8 mouse cellular contexts compared by ENCODE assay signal in genomic region chr17:35864832-35865353, GRCm38 (mm10). TPM values are rescaled to one million over a fixed set of nuclear protein-coding genes. Genes with fewer than 3 reads are reported as not detected.
DNase-seq lines count a peak whose midpoint lies in the region; ATAC-seq and TF ChIP-seq lines count a peak whose summit lies in the region.

No protein-coding gene starts in this region.

- 23% methylated on average over 10 of the region's 10 CpGs for WGBS in lung, embryonic 14.5 days
- WGBS in forebrain, embryonic 11.5 days: 24% methylated on average over 10 of the region's 10 CpGs
- WGBS in limb, embryonic 13.5 days: 24% methylated on average over 10 of the region's 10 CpGs
- WGBS in neural tube, embryonic 15.5 days: 28% methylated on average over 10 of the region's 10 CpGs

- no peak for DNase-seq in lung, embryonic 14.5 days
- DNase-seq in lung, postnatal 10 days: no peak
- DNase-seq in forebrain, embryonic 11.5 days (ENCODE audit: low spot score): no peak
- DNase-seq in layer of hippocampus, postnatal 14 days (ENCODE audit: low spot score in 2 of 2): no peak
- no peak for DNase-seq in right cerebral cortex, adult 18-20 months

- H3K9ac ChIP-seq in lung, embryonic 14.5 days: peak overlapping the region; percentile 80
- peak overlapping the region; percentile 93 for H3K9ac ChIP-seq in forebrain, embryonic 11.5 days (ENCODE audit: low read length)
- H3K9ac ChIP-seq in limb, embryonic 13.5 days: peak overlapping the region; percentile 86
- peak overlapping the region; percentile 81 for H3K9ac ChIP-seq in neural tube, embryonic 15.5 days (replicated peaks)

- TF ChIP-seq CTCF in lung, embryonic 14.5 days (IDR thresholded peaks at IDR 0.05; ENCODE audit: low read depth): no peak

- H3K27me3 ChIP-seq in lung, embryonic 14.5 days (ENCODE audit: insufficient read depth, low read length): no peaks in the 10 kb centered on the region
- H3K27me3 ChIP-seq in forebrain, embryonic 11.5 days (ENCODE audit: control insufficient read depth, insufficient read depth, low read length): no peaks in the 10 kb centered on the region
- no peaks in the 10 kb centered on the region for H3K27me3 ChIP-seq in limb, embryonic 13.5 days
- no peaks in the 10 kb centered on the region for H3K27me3 ChIP-seq in neural tube, embryonic 15.5 days (replicated peaks)

- no peak for ATAC-seq in lung, embryonic 14.5 days (ENCODE audit: insufficient read depth)
- no peak for ATAC-seq in forebrain, embryonic 11.5 days (replicated peaks; ENCODE audit: low FRiP score)
- ATAC-seq in limb, embryonic 13.5 days (ENCODE audit: low FRiP score, low read depth): no peak
- no peak for ATAC-seq in neural tube, embryonic 15.5 days (ENCODE audit: low FRiP score)
- no peak for ATAC-seq in granulocyte monocyte progenitor cell, adult 5-6 weeks (replicated peaks; ENCODE audit: poor library complexity, severe bottlenecking)

- H3K27ac ChIP-seq in lung, embryonic 14.5 days (ENCODE audit: low read depth): peak overlapping the region; percentile 98
- peak overlapping the region; percentile 90 for H3K27ac ChIP-seq in forebrain, embryonic 11.5 days (ENCODE audit: low read depth, low read length)
- H3K27ac ChIP-seq in limb, embryonic 13.5 days: peak overlapping the region; percentile 95
- peak overlapping the region; percentile 95 for H3K27ac ChIP-seq in neural tube, embryonic 15.5 days (replicated peaks)

- H3K4me2 ChIP-seq in lung, embryonic 14.5 days: peak overlapping the region; percentile 98
- H3K4me2 ChIP-seq in forebrain, embryonic 11.5 days (ENCODE audit: low read depth, low read length, severe bottlenecking): peak overlapping the region; percentile 95
- peak overlapping the region; percentile 99 for H3K4me2 ChIP-seq in limb, embryonic 13.5 days (replicated peaks)
- peak overlapping the region; percentile 90 for H3K4me2 ChIP-seq in neural tube, embryonic 15.5 days

- H3K4me3 ChIP-seq in lung, embryonic 14.5 days (ENCODE audit: low read depth, low read length): peak overlapping the region; percentile 68
- H3K4me3 ChIP-seq in forebrain, embryonic 11.5 days (ENCODE audit: low read depth, low read length): peak overlapping the region; percentile 67
- H3K4me3 ChIP-seq in limb, embryonic 13.5 days: peak overlapping the region; percentile 63
- H3K4me3 ChIP-seq in neural tube, embryonic 15.5 days (replicated peaks): peak overlapping the region; percentile 66

- H3K36me3 ChIP-seq in lung, embryonic 14.5 days (ENCODE audit: insufficient read depth): peaks cover 8% of the 10 kb centered on the region; the same call in 1 of the 2 replicates
- H3K36me3 ChIP-seq in forebrain, embryonic 11.5 days (ENCODE audit: control insufficient read depth, insufficient read depth, low read length): no peaks in the 10 kb centered on the region; the same call in 1 of the 2 replicates
- peaks cover 5% of the 10 kb centered on the region; the same call in 1 of the 2 replicates for H3K36me3 ChIP-seq in limb, embryonic 13.5 days
- no peaks in the 10 kb centered on the region for H3K36me3 ChIP-seq in neural tube, embryonic 15.5 days

- no peaks in the 10 kb centered on the region for H3K9me3 ChIP-seq in lung, embryonic 14.5 days (ENCODE audit: low read depth, low read length)
- no peaks in the 10 kb centered on the region for H3K9me3 ChIP-seq in forebrain, embryonic 11.5 days (ENCODE audit: control insufficient read depth, low read length)
- no peaks in the 10 kb centered on the region for H3K9me3 ChIP-seq in limb, embryonic 13.5 days
- H3K9me3 ChIP-seq in neural tube, embryonic 15.5 days (replicated peaks): no peaks in the 10 kb centered on the region

- H3K4me1 ChIP-seq in lung, embryonic 14.5 days (ENCODE audit: insufficient read depth): peaks cover 13% of the 10 kb centered on the region; the same call in 1 of the 2 replicates
- peaks cover 27% of the 10 kb centered on the region for H3K4me1 ChIP-seq in forebrain, embryonic 11.5 days (replicated peaks; ENCODE audit: control insufficient read depth, insufficient read depth, low read length)
- H3K4me1 ChIP-seq in limb, embryonic 13.5 days: peaks cover 51% of the 10 kb centered on the region
- peaks cover 63% of the 10 kb centered on the region for H3K4me1 ChIP-seq in neural tube, embryonic 15.5 days

RNA-seq across cellular contexts. Expression of gene Ppp1r18, which starts 0.5 kb away (rescaled TPM):
- polyA plus RNA-seq in lung, embryonic 14.5 days (2014; fragmentation: Nextera tagmentation; extraction: Ambion mirVana): 24.0 and 24.7 TPM in 2 replicates
- 25.1 and 28.1 TPM in 2 replicates for polyA plus RNA-seq in forebrain, embryonic 11.5 days (2014; fragmentation: Nextera tagmentation; extraction: Ambion mirVana)
- 22.4 and 27.6 TPM in 2 replicates for polyA plus RNA-seq in limb, embryonic 13.5 days (2015; fragmentation: Nextera tagmentation; extraction: Ambion mirVana)
- 19.3 and 25.1 TPM in 2 replicates for polyA plus RNA-seq in neural tube, embryonic 15.5 days (2015; fragmentation: Nextera tagmentation; extraction: Ambion mirVana)
- total RNA-seq in layer of hippocampus, postnatal 14 days (2021): 10 to 100 TPM; 13.4 to 14.0 TPM
- 56.9 and 60.9 TPM in 2 replicates for total RNA-seq in granulocyte monocyte progenitor cell, adult 5-6 weeks (2014; fragmentation: Nextera tagmentation)
- total RNA-seq in granulocyte monocyte progenitor cell, adult 5-6 weeks (2017): 15.0 and 17.4 TPM in 2 replicates

RNA-seq across cellular contexts. Expression of gene Nrm, which starts 3.8 kb away (rescaled TPM):
- 69.2 and 72.0 TPM in 2 replicates for polyA plus RNA-seq in lung, embryonic 14.5 days (2014; fragmentation: Nextera tagmentation; extraction: Ambion mirVana)
- polyA plus RNA-seq in forebrain, embryonic 11.5 days (2014; fragmentation: Nextera tagmentation; extraction: Ambion mirVana): 65.7 and 68.8 TPM in 2 replicates
- polyA plus RNA-seq in limb, embryonic 13.5 days (2015; fragmentation: Nextera tagmentation; extraction: Ambion mirVana): 54.9 and 55.1 TPM in 2 replicates
- 17.6 and 26.7 TPM in 2 replicates for polyA plus RNA-seq in neural tube, embryonic 15.5 days (2015; fragmentation: Nextera tagmentation; extraction: Ambion mirVana)
- 1 to 10 TPM; 3.9 to 4.7 TPM for total RNA-seq in layer of hippocampus, postnatal 14 days (2021)
- total RNA-seq in granulocyte monocyte progenitor cell, adult 5-6 weeks (2014; fragmentation: Nextera tagmentation): 66.8 and 88.9 TPM in 2 replicates
- total RNA-seq in granulocyte monocyte progenitor cell, adult 5-6 weeks (2017): 41.5 and 46.0 TPM in 2 replicates

RNA-seq across cellular contexts. Expression of gene Dhx16, which starts 14.7 kb away (rescaled TPM):
- polyA plus RNA-seq in lung, embryonic 14.5 days (2014; fragmentation: Nextera tagmentation; extraction: Ambion mirVana): 40.8 and 42.9 TPM in 2 replicates
- polyA plus RNA-seq in forebrain, embryonic 11.5 days (2014; fragmentation: Nextera tagmentation; extraction: Ambion mirVana): 50.3 and 52.9 TPM in 2 replicates
- 41.8 and 42.5 TPM in 2 replicates for polyA plus RNA-seq in limb, embryonic 13.5 days (2015; fragmentation: Nextera tagmentation; extraction: Ambion mirVana)
- 26.8 and 30.5 TPM in 2 replicates for polyA plus RNA-seq in neural tube, embryonic 15.5 days (2015; fragmentation: Nextera tagmentation; extraction: Ambion mirVana)
- 10 to 100 TPM; 30.3 to 33.6 TPM for total RNA-seq in layer of hippocampus, postnatal 14 days (2021)
- 79.2 and 111 TPM in 2 replicates for total RNA-seq in granulocyte monocyte progenitor cell, adult 5-6 weeks (2014; fragmentation: Nextera tagmentation)
- 44.3 and 57.8 TPM in 2 replicates for total RNA-seq in granulocyte monocyte progenitor cell, adult 5-6 weeks (2017)

RNA-seq across cellular contexts. Expression of gene Mdc1, which starts 23.6 kb away (rescaled TPM):
- polyA plus RNA-seq in lung, embryonic 14.5 days (2014; fragmentation: Nextera tagmentation; extraction: Ambion mirVana): 19.5 and 21.6 TPM in 2 replicates
- polyA plus RNA-seq in forebrain, embryonic 11.5 days (2014; fragmentation: Nextera tagmentation; extraction: Ambion mirVana): 27.2 and 29.2 TPM in 2 replicates
- 13.5 and 15.5 TPM in 2 replicates for polyA plus RNA-seq in limb, embryonic 13.5 days (2015; fragmentation: Nextera tagmentation; extraction: Ambion mirVana)
- 7.9 and 9.7 TPM in 2 replicates for polyA plus RNA-seq in neural tube, embryonic 15.5 days (2015; fragmentation: Nextera tagmentation; extraction: Ambion mirVana)
- 10 to 100 TPM; 13.6 to 15.0 TPM for total RNA-seq in layer of hippocampus, postnatal 14 days (2021)
- total RNA-seq in granulocyte monocyte progenitor cell, adult 5-6 weeks (2014; fragmentation: Nextera tagmentation): 103 and 159 TPM in 2 replicates
- total RNA-seq in granulocyte monocyte progenitor cell, adult 5-6 weeks (2017): 23.7 and 28.6 TPM in 2 replicates

RNA-seq across cellular contexts. Expression of gene Tubb5, which starts 26.8 kb away (rescaled TPM):
- polyA plus RNA-seq in lung, embryonic 14.5 days (2014; fragmentation: Nextera tagmentation; extraction: Ambion mirVana): 1,155 and 1,206 TPM in 2 replicates
- polyA plus RNA-seq in forebrain, embryonic 11.5 days (2014; fragmentation: Nextera tagmentation; extraction: Ambion mirVana): 1,583 and 1,671 TPM in 2 replicates
- polyA plus RNA-seq in limb, embryonic 13.5 days (2015; fragmentation: Nextera tagmentation; extraction: Ambion mirVana): 1,168 and 1,170 TPM in 2 replicates
- polyA plus RNA-seq in neural tube, embryonic 15.5 days (2015; fragmentation: Nextera tagmentation; extraction: Ambion mirVana): 1,339 and 1,471 TPM in 2 replicates
- total RNA-seq in layer of hippocampus, postnatal 14 days (2021): 100 to 1,000 TPM; 615 to 684 TPM
- 640 and 699 TPM in 2 replicates for total RNA-seq in granulocyte monocyte progenitor cell, adult 5-6 weeks (2014; fragmentation: Nextera tagmentation)
- 874 and 1,022 TPM in 2 replicates for total RNA-seq in granulocyte monocyte progenitor cell, adult 5-6 weeks (2017)
